Mouse (Mus musculus): ENCODE measurements around the gene Rdm1.

DNA sequence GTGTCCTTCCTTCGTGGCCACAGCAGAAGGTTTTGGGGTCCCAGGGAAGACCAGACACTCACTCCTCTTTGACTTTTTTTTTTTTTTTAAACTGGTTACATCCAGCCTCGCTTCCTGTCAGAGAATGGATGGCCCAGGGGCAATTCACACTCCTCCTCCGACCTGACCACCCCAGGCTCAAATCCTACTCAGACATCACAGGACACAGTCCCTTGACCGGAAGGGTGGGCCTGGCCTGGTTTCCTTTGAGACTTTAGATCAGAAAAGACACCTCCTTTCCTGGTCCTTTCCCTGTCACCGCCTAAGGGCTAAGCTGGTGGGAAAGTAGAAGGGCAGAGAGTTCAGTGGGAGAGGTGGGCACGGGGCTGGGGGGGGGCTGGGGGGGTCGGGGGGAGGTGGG lies 52.9 kb downstream of the Rdm1 start:
- no peak for TF ChIP-seq POLR2A (IDR thresholded peaks at IDR 0.05; ENCODE audit: low read depth, low read length)
- TF ChIP-seq CTCF (IDR thresholded peaks at IDR 0.05; ENCODE audit: borderline replicate concordance, insufficient read depth, low read length): no peak
